Mouse (Mus musculus) limb, embryonic 12.5 days (tissue): Measurements from ENCODE around the gene Ash1l. TPM values are rescaled to one million over a fixed set of nuclear protein-coding genes. Genes with fewer than 3 reads are reported as not detected.
A peak's percentile ranks its signal among the peaks of the same experiment; 100 is the strongest.

Experiments used
- ATAC-seq: fragments of 200-750 bp; cut with Nextera tagmentation; 2 replicates; pipeline ENCODE4 v1.8.0; 2017; ENCODE audit warnings: low read depth, moderate TSS enrichment; ENCODE audit not compliant: insufficient number of reproducible peaks, insufficient read depth, low FRiP score, low TSS enrichment
- H3K27ac ChIP-seq: fragments of 300-500 bp; sonication (generic); 2 replicates; pipeline ENCODE4 v1.5.1; 2016; ENCODE audit warnings: mild to moderate bottlenecking, moderate library complexity
- H3K27me3 ChIP-seq: fragments of 300-500 bp; sonication (generic); 2 replicates; pipeline ENCODE4 v1.6.1; 2016; ENCODE audit warnings: mild to moderate bottlenecking, moderate library complexity
- H3K36me3 ChIP-seq: fragments of 300-500 bp; sonication (generic); 2 replicates; pipeline ENCODE4 v1.6.1; 2016; ENCODE audit warnings: mild to moderate bottlenecking, moderate library complexity
- H3K4me1 ChIP-seq: fragments of 300-500 bp; sonication (generic); replicated peaks from 2 replicates; pipeline ENCODE4 v1.6.1; 2016
- H3K4me2 ChIP-seq: fragments of 300-500 bp; sonication (generic); 2 replicates; pipeline ENCODE4 v1.6.1; 2016; ENCODE audit warnings: mild to moderate bottlenecking, moderate library complexity
- H3K4me3 ChIP-seq: fragments of 300-500 bp; sonication (generic); replicated peaks from 2 replicates; pipeline ENCODE4 v1.5.1; 2016; ENCODE audit warnings: mild to moderate bottlenecking
- H3K9ac ChIP-seq: fragments of 300-500 bp; sonication (generic); replicated peaks from 2 replicates; pipeline ENCODE4 v1.6.1; 2016; ENCODE audit warnings: mild to moderate bottlenecking, moderate library complexity
- H3K9me3 ChIP-seq: fragments of 300-500 bp; sonication (generic); 2 replicates; pipeline ENCODE4 v1.6.1; 2016; ENCODE audit warnings: mild to moderate bottlenecking, moderate library complexity
- WGBS: fragments of 180-500 bp; shearing (Covaris S2); methylation state at CpG from one replicate; pipeline ENCODE4 v1.1.7; 2016; 5-methylcytosine and 5-hydroxymethylcytosine counted together
- polyA plus RNA-seq: library from polyadenylated mRNA; unstranded; fragments of >200 nt; fragmentation: Nextera tagmentation; extraction: Ambion mirVana; gene quantifications from 2 replicates; pipeline ENCODE4 v1.2.1, GENCODE M21; 2016

Ash1l gene
- polyA plus RNA-seq, 1 experiment from 2014 or later = 26.1 TPM

GRCm38 (mm10) chr3:88923989-88924591 is 26.3 kb upstream of the Ash1l start:
- Histone ChIP-seq H3K9me3 (peaks cover 5% of the 10 kb centered on the region; the same call in 1 of the 2 replicates), H3K4me1 (no peaks in the 10 kb centered on the region), H3K27me3 (no peaks in the 10 kb centered on the region), H3K36me3 (peaks cover 85% of the 10 kb centered on the region), H3K4me3 (no peak overlapping the region), H3K27ac (no peak overlapping the region), H3K9ac (no peak overlapping the region), H3K4me2 (no peak overlapping the region)
- no peak for ATAC-seq
- whole genome bisulfite sequencing = 94% methylated on average over 8 of the region's 8 CpGs

GRCm38 (mm10) chr3:88925651-88926050 is 24.8 kb upstream of the Ash1l start:
- H3K36me3 ChIP-seq = peaks cover 99% of the 10 kb centered on the region
- H3K9ac ChIP-seq = 0 out of 2 replicates have a peak overlapping the region, but pooled peaks have one; percentile 2
- WGBS = 88% methylated on average over 2 of the region's 2 CpGs
- H3K9me3 ChIP-seq = peaks cover 5% of the 10 kb centered on the region; the same call in 1 of the 2 replicates
- no peaks in the 10 kb centered on the region for H3K4me1 ChIP-seq
- no peak overlapping the region for H3K4me3 ChIP-seq
- H3K4me2 ChIP-seq = no peak overlapping the region
- H3K27me3 ChIP-seq = no peaks in the 10 kb centered on the region
- ATAC-seq = no peak
- no peak overlapping the region for H3K27ac ChIP-seq

GRCm38 (mm10) chr3:88929501-88929900 is 20.9 kb upstream of the Ash1l start:
- Histone ChIP-seq H3K9ac (no peak overlapping the region), H3K27me3 (no peaks in the 10 kb centered on the region), H3K27ac (0 out of 2 replicates have a peak overlapping the region, but pooled peaks have one; percentile 37), H3K4me2 (no peak overlapping the region), H3K36me3 (peaks cover 98% of the 10 kb centered on the region), H3K4me3 (no peak overlapping the region), H3K9me3 (no peaks in the 10 kb centered on the region), H3K4me1 (peaks cover 4% of the 10 kb centered on the region; the same call in 1 of the 2 replicates)
- ATAC-seq = no peak
- WGBS = 84% methylated on average over 3 of the region's 3 CpGs

- Histone ChIP-seq H3K4me1 (no peaks in the 10 kb centered on the region), H3K27ac (no peak overlapping the region), H3K27me3 (no peaks in the 10 kb centered on the region), H3K9me3 (no peaks in the 10 kb centered on the region), H3K4me2 (no peak overlapping the region), H3K9ac (no peak overlapping the region), H3K36me3 (peaks cover 79% of the 10 kb centered on the region), H3K4me3 (no peak overlapping the region)
- ATAC-seq = no peak
- 94% methylated on average over 10 of the region's 10 CpGs for WGBS
These were observed 11.4 kb upstream of the Ash1l start for GRCm38 (mm10) chr3:88939071-88939470.

- no peak overlapping the region for H3K4me2 ChIP-seq
- H3K9ac ChIP-seq = no peak overlapping the region
- no peaks in the 10 kb centered on the region for H3K4me1 ChIP-seq
- peaks cover 72% of the 10 kb centered on the region for H3K36me3 ChIP-seq
- whole genome bisulfite sequencing = 68% methylated on average over 3 of the region's 3 CpGs
- no peaks in the 10 kb centered on the region for H3K27me3 ChIP-seq
- no peak for ATAC-seq
- H3K27ac ChIP-seq = no peak overlapping the region
- no peaks in the 10 kb centered on the region for H3K9me3 ChIP-seq
- H3K4me3 ChIP-seq = no peak overlapping the region
These were observed 10.7 kb upstream of the Ash1l start for GRCm38 (mm10) chr3:88939749-88940148.

GRCm38 (mm10) chr3:88942316-88942880 is 8.0 kb upstream of the Ash1l start:
- no peaks in the 10 kb centered on the region for H3K9me3 ChIP-seq
- peaks cover 4% of the 10 kb centered on the region; the same call in 1 of the 2 replicates for H3K4me1 ChIP-seq
- no peak for ATAC-seq
- H3K4me2 ChIP-seq = no peak overlapping the region
- no peak overlapping the region for H3K27ac ChIP-seq
- H3K36me3 ChIP-seq = peaks cover 48% of the 10 kb centered on the region
- H3K4me3 ChIP-seq = no peak overlapping the region
- H3K27me3 ChIP-seq = no peaks in the 10 kb centered on the region
- WGBS = 94% methylated on average over 10 of the region's 10 CpGs
- H3K9ac ChIP-seq = no peak overlapping the region

- Histone ChIP-seq H3K36me3 (peaks cover 31% of the 10 kb centered on the region), H3K4me2 (no peak overlapping the region), H3K9ac (no peak overlapping the region), H3K4me1 (peaks cover 20% of the 10 kb centered on the region), H3K4me3 (no peak overlapping the region), H3K9me3 (no peaks in the 10 kb centered on the region), H3K27ac (no peak overlapping the region), H3K27me3 (no peaks in the 10 kb centered on the region)
- ATAC-seq = no peak
- 91% methylated on average over 4 of the region's 4 CpGs for WGBS
These were observed 6.3 kb upstream of the Ash1l start for GRCm38 (mm10) chr3:88944109-88944508.

GRCm38 (mm10) chr3:88949786-88950575 is 441 bp upstream of the Ash1l start:
- Histone ChIP-seq H3K4me3 (peak overlapping the region; percentile 68), H3K27me3 (no peaks in the 10 kb centered on the region), H3K4me1 (peaks cover 27% of the 10 kb centered on the region), H3K9ac (peak overlapping the region; percentile 90), H3K27ac (peak overlapping the region; percentile 99), H3K36me3 (no peaks in the 10 kb centered on the region), H3K4me2 (peak overlapping the region; percentile 79), H3K9me3 (no peaks in the 10 kb centered on the region)
- ATAC-seq = peak; percentile 88
- 2% methylated on average over 80 of the region's 92 CpGs for WGBS

- peak overlapping the region; percentile 68 for H3K4me3 ChIP-seq
- no peaks in the 10 kb centered on the region for H3K27me3 ChIP-seq
- H3K4me1 ChIP-seq = peaks cover 27% of the 10 kb centered on the region
- no peak for ATAC-seq
- no peaks in the 10 kb centered on the region for H3K36me3 ChIP-seq
- H3K4me2 ChIP-seq = peak overlapping the region; percentile 79
- no peaks in the 10 kb centered on the region for H3K9me3 ChIP-seq
- WGBS = 3% methylated on average over 5 of the region's 5 CpGs
- peak overlapping the region; percentile 90 for H3K9ac ChIP-seq
- H3K27ac ChIP-seq = peak overlapping the region; percentile 99
These were observed 942 bp downstream of the Ash1l start for GRCm38 (mm10) chr3:88951327-88951800.

- H3K4me3 ChIP-seq = no peak overlapping the region
- no peaks in the 10 kb centered on the region for H3K36me3 ChIP-seq
- ATAC-seq = no peak
- H3K4me2 ChIP-seq = no peak overlapping the region
- peaks cover 15% of the 10 kb centered on the region for H3K4me1 ChIP-seq
- H3K27me3 ChIP-seq = no peaks in the 10 kb centered on the region
- H3K9ac ChIP-seq = no peak overlapping the region
- WGBS = 91% methylated on average over 4 of the region's 4 CpGs
- H3K9me3 ChIP-seq = no peaks in the 10 kb centered on the region
- no peak overlapping the region for H3K27ac ChIP-seq
These were observed 2.8 kb downstream of the Ash1l start for GRCm38 (mm10) chr3:88953246-88953645.

- Histone ChIP-seq H3K4me2 (no peak overlapping the region), H3K36me3 (no peaks in the 10 kb centered on the region), H3K27me3 (no peaks in the 10 kb centered on the region), H3K4me3 (no peak overlapping the region), H3K9me3 (no peaks in the 10 kb centered on the region), H3K9ac (no peak overlapping the region), H3K27ac (no peak overlapping the region), H3K4me1 (peaks cover 10% of the 10 kb centered on the region)
- no peak for ATAC-seq
These were observed 3.3 kb downstream of the Ash1l start for GRCm38 (mm10) chr3:88953736-88954135.
